Mouse (Mus musculus): Measurements from ENCODE around the gene Avpr1b.

Avpr1b gene

DNA sequence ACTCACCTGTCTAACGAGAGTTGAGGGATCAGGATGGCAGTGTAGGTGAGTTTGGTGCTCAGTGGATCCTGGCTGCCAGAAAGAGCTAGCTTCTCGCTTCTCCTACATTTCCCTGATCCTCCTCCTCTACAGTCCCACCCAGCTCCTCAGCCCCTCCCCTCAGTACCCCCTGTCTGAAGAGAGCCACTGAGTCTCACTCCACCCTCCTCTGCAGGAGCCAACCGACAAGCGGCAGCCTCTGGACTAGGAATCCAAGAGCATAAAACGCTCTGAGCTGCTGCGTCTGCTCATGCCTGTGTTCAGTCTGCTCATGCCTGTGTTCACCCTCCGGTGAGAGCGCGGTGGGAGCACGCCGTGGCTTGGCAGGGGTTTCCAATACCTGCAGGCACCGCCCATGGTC, at the start of gene Avpr1b:
Gene Avpr1b, plus strand, starts transcription at position 335 of the 400 bp plus-strand sequence.
- DNase-seq = no peak

GRCm38 (mm10) chr1:131551956-131552355, 47.1 kb upstream of the Avpr1b start:
- no peak for DNase-seq

DNA sequence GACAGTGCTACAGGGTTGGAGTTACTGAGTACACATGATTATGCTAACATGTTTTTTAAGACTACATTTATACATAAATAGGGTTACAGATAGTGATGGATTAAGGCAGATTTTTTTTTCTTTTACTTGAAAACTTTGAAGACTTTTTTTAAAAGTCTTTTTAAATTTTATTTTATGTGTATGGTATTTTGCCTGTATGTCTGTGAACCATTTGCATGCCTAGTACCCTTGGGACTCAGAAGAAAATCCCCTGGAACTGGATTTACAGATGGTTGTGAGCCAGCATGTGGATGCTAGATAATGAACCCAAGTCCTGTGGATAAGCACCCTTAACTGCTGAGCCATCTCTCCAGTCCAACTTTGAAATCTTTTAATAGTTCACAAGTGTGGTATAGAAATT, 45.6 kb upstream of the Avpr1b start:
- no peak for DNase-seq

DNA sequence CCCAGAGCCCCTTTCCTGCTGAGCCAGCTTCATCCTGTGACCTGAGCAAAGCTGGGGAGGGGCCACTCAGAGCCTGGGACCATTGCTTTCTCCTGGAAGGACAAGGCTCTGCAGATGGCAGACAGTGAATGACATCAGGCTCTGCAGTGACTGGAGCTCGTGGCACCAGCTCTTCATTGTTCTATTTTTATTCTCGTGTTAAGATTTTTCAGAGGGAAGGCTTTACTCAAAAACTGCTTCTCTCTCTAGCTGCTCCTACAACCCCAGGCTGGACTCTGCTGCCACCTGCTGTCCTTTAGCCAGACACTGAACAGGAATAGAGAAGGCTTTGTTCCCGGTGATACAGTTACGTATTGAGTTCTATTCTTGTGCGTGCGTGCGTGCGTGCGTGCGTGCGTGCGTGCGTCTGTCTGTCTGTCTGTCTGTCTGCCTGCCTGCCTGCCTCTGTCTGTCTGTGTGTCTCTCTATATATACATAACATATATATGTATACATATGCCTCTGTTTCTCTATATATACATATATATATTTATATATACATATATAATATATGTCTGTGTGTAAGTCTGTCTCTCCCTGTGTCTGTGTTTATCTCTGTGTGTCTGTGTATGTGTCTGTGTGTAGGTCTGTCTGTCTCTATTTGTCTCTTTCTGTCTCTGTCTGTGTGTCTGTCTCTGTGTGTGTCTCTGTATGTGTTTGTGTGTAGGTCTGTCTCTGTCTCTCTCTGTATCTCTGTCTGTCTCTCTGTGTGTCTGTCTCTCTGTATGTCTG, 43.8 kb upstream of the Avpr1b start:
- DNase-seq = peak; percentile 86 to 90

- no peak for DNase-seq
Measured at GRCm38 (mm10) chr1:131560500-131560899, 38.5 kb upstream of the Avpr1b start.

DNA sequence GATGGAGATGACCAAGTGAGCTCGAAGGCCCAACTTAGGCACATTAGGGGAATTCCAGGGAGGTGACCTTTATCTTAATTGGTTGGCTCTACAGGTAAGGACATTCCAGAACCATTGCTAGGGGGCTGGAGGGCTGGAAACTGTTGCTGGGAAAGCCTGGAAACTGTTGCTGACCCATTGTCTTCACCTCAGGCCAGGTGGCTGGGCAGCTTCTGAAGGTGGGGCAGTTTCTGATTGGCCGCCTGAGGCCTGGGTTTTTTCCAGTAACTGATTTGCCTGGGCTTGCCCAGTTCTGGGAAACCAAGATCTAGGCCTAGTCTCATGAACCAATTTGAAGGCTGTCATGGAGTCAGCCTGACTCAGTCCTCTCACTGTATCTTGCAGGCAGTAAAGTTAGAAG, 37.0 kb upstream of the Avpr1b start:
- no peak for DNase-seq

GRCm38 (mm10) chr1:131566056-131566455, 33.0 kb upstream of the Avpr1b start:
- peak; percentile 38 to 45 for DNase-seq

- DNase-seq = no peak
Measured at GRCm38 (mm10) chr1:131569721-131570120, 29.3 kb upstream of the Avpr1b start.

DNA sequence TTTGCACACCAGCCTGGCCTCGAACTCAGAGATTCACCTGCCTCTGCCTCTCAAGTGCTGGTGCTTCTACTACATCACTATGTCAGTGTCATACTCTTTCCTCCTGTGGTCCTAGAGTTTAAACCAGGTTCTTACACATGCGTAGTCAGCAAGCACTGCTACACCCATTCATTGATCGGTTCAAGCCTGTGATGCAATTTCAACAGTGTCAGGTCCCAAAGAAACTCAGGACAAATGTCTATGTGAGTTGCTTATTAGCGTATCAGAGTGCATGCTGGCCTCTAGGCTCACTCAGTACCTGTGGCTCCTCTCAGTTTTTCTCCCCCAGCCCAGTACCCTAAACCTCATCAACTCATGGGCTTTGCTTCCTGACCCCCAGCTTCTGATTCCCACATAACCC, 28.6 kb upstream of the Avpr1b start:
- no peak for DNase-seq

GRCm38 (mm10) chr1:131573721-131574120, 25.3 kb upstream of the Avpr1b start:
- peak in 1 of 2 experiments; percentile 44 for DNase-seq

- peak; percentile 16 to 27 for DNase-seq
Measured at GRCm38 (mm10) chr1:131578943-131579680, 19.9 kb upstream of the Avpr1b start.

DNA sequence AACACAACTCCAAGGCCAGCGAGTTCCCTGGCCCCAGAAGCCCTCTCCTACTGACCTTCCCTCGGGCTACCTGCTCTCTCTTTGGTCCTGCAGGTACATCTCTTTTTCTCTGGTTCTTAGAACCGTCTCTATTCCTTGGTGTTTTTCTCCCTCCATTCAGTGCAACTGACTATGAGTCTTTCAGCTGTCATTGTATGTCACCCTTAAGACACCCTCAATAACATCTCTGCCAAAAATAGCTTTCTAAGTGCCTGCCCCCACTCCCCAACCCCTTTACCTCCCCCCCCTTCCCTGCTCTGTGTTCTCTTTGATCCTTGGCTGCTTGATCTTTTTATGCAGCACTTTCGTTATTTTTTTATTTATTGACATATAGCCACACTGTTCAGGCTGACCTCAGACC, 18.6 kb upstream of the Avpr1b start:
- no peak for DNase-seq

DNA sequence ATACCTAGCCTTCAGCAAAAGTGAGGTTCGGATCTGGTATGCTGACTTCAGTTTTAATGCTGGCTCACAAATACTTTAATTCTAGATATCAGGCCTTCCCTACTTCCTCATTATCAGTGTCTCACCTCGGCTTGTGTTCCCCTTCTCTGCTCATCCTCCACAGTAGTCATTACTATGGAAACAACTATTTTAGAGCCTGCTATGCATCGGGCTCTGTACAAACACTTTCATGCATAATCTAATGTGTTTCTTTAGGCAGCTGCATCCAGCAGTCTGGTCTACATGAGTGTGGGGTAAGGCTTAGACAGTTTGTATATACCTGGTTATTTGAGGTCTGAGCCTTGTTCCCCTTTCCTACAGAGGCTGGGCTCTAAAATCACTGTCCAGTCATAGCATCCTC, 15.4 kb upstream of the Avpr1b start:
- DNase-seq = no peak

DNA sequence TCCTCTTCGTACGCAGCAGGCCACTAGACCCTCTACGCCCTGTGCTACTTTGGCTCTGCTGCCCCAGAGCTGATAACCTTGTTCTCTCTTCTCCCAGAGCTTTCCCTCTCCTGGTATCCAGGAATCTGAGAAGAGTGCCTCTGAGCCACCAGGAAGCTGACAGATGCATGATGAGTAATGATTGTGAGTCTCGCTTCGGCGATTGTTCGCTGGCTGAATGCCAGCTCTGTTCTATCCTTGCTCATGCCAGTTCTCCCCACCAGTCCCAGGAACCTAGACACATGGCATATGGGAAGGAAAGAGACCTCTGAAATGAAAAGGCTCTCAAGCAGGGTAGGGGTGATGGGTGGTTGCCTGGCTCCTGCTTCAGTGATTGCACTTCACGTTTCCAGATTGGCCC, 12.2 kb upstream of the Avpr1b start:
- no peak for DNase-seq

GRCm38 (mm10) chr1:131600314-131600713, 1.3 kb downstream of the Avpr1b start:
- no peak for DNase-seq

DNA sequence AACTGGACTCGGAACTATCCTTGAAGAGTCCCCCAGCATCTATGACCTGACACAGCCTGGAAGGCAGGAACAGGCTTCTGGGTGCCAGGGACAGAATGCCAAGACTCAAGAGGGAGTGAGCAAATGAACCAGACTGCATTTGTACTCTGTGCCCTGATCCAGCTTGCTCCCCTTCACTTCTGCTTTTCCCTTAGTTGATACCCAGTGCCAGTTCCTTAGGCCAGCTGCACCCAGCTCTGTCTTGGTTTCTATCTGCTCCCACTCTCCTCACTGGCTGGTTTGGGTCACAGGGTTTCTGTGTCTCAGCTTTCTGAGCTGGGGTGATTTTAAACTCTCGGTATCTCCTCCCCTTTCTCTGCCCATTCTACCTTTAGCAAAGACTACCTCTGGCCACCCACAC, 7.7 kb downstream of the Avpr1b start:
- DNase-seq = no peak

GRCm38 (mm10) chr1:131612556-131613155, 13.6 kb downstream of the Avpr1b start:
- DNase-seq = peak in 1 of 2 experiments; percentile 8

DNA sequence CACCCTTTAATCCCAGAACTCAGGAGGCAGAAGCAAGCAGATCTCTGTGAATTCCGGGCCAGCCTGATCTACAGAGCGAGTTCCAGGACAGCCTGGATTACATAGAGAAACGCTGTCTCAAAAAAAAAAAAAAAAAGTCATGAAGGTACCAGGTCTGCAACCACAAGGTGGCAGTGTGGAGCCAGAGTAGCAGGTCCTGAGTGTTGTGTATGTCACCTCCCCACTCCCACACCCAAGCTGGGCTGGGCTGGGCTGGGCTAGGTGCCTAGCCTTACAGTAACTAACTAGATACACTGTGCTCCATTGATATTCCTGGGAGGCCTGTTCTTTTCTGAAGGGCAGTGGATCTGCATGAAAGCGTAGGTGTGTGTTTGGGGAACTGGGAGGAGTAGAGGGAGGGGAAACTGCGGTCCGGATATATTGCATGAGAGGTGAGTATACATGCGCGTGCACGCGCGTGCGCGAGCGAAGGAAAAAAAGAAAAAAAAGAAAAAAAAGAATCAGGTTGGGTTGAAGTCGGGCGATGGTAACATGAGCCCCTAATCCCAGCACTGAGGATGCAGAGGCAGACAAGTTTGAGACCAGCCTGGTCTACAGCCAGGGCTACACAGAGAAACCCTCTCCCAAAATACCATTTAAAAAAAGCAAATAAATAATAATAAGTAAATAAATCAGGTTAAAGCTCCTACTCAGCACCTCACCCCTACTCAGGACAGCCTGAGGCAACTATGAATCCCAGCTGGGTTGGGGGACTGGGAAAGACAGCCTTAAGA, 14.5 kb downstream of the Avpr1b start:
- DNase-seq = peak; percentile 53 to 59

DNA sequence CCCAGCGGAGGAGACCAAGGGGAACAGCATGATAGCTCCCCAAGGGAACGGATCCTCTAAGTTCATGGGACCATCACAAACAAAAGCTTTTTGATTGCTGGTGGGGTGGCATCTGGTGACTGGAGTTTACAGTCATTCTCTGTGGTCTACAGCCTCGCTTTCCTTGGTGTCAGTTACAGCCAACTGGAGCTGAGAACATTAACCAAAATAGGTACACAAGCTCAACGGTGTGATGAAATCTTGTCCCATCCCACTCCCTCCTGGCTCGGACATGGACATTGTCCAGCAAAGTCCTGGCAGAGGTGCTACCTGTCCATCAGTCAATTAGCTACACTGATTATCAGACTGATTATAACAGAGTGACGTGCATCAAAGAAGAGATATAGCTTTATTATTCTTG, 15.6 kb downstream of the Avpr1b start:
- DNase-seq = no peak

GRCm38 (mm10) chr1:131616131-131616530, 17.1 kb downstream of the Avpr1b start:
- no peak for DNase-seq

GRCm38 (mm10) chr1:131616546-131617220, 17.6 kb downstream of the Avpr1b start:
- no peak for DNase-seq

GRCm38 (mm10) chr1:131618576-131618975, 19.5 kb downstream of the Avpr1b start:
- no peak for DNase-seq
